Mouse (Mus musculus): ENCODE results near the gene Ly6g5c.

Ly6g5c gene

GRCm38 (mm10) chr17:35080248-35080647 is 27.8 kb upstream of the Ly6g5c start:
- in situ Hi-C loops (cut with MboI; ENCODE audit: low sequenced_read_pairs): no loop called here

DNA sequence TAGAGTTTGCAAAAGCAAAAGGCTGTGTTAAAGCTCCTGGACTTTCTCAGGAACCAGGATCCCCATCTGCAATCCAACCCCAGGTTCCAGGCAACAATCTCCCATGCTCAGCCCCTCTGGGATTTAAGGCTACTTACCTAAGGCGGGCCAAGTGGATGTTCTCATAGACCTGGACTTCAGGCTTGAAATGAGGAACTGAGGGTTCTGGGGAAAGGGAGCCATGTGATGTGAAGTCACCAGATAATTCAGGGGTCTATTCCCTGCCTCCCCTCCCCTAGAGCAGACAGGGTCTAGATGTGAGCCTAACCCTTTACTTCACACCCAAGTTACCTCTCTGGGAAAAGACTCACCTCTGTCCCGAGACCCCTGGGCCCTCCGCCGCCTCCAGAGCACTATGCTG is 27.4 kb upstream of the Ly6g5c start:
- in situ Hi-C loops (cut with MboI; ENCODE audit: low sequenced_read_pairs): no loop called here

- in situ Hi-C loops (cut with MboI; ENCODE audit: low sequenced_read_pairs): no loop called here
Measured at GRCm38 (mm10) chr17:35082841-35083576, 25.1 kb upstream of the Ly6g5c start.

DNA sequence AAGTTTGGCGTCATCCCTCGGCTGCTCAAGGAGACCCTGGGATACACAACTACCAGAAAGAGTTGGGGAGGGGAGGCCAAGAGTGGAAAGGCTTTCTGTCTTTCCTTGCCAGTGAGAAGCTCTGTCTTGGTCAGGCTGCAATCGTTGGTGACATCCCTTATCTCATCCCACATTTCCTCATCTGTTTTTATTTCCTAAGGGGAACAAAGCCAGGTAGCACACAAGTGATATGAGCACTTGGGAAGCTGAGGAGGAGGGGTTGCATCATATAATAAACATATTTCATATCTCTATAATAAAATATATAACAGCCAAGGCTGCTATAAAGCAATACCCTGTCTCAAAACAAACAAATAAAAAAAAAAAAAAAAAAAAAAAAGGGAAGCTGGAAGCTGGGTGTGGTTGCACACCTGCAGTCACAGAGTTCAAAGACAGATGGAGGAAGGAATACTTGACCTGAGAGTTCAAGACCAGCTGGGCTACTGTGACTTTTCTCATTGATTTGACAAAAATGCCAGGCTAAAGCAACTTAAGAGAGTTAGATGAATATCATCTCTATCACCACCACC is 24.1 kb upstream of the Ly6g5c start:
- in situ Hi-C loops (cut with MboI; ENCODE audit: low sequenced_read_pairs): no loop called here

GRCm38 (mm10) chr17:35085208-35085865 is 22.7 kb upstream of the Ly6g5c start, which contains the start of gene Ly6g6f:
Gene Ly6g6f (minus strand): TSS chr17:35085610.
- in situ Hi-C loops (cut with MboI; ENCODE audit: low sequenced_read_pairs): no loop called here

GRCm38 (mm10) chr17:35088151-35088550 is 19.9 kb upstream of the Ly6g5c start:
- in situ Hi-C loops (cut with MboI; ENCODE audit: low sequenced_read_pairs): no loop called here

DNA sequence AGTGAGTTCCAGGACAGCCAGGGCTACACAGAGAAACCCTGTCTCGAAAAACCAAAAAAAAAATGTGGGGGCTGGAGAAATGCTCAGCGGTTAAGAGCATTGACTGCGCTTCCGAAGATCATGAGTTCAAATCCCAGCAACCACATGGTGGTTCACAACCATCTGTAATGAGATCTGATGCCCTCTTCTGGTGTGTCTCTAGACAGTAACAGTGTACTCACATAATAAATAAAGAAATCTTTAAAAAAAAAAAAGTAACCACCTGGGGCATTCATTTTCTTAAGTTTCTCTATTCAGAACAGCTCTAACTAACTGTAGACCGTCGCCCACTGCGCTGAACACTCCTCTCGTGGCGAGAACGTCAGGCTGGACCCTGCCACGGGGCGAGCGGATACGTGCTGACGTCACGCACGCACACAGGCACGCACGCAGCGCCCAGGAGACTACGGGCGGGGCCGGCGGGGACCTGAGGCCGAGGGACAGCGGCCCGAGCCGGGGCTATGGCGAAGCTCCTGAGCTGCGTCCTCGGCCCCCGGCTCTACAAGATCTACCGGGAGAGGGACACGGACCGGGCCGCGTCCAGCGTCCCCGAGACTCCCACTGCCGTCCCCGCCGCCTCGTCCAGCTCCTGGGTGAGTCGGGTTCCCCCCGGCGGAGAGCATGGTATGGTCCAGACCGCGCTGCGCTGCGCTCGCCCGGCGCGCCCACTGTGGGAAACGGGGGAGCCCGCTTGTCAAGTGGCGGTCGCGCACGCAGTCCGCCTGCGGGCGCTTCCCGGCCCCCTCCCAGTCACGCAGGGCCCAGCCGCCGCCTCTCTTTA is 19.0 kb upstream of the Ly6g5c start, which contains the start of gene Abhd16a:
TSS of gene Abhd16a (plus strand) at position 439 of the 820 bp plus-strand sequence.
- in situ Hi-C loops (cut with MboI; ENCODE audit: low sequenced_read_pairs): no loop called here

DNA sequence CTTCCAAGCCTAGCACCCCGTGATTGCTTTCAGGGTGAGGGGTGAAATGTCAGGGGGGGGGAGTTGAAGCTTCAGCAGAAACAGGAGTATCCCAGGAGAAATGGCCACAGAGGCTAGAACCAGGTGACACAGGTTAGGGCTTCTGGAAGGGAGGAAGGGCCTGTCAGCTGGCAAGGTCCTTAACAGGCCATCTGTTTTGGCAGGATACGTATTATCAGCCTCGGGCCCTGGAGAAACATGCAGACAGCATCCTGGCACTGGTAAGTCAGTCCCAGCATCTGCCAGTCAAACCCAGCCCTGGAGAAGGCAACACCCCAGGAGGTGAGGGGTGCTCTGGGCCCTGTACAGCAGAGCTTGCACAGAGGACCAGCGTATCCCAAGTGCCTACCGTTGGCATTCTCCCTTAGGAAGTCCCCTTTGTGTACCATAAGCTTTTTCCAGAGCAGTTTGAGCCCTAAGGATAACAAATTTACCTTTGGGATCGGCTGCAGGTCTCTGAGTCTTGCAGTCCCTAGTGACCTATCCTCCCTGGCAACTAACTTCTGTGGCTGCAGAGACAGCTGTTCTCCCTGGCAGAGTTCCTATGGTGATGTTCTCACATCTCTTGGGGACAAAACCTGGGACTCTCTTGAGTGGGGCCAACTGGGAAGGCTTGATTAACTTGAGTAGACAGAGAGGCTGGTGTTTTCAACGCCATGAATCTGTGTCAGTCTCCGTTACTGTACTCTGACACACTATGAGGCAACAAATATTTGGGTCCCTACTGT is 17.7 kb upstream of the Ly6g5c start:
- in situ Hi-C loops (cut with MboI; ENCODE audit: low sequenced_read_pairs): no loop called here

DNA sequence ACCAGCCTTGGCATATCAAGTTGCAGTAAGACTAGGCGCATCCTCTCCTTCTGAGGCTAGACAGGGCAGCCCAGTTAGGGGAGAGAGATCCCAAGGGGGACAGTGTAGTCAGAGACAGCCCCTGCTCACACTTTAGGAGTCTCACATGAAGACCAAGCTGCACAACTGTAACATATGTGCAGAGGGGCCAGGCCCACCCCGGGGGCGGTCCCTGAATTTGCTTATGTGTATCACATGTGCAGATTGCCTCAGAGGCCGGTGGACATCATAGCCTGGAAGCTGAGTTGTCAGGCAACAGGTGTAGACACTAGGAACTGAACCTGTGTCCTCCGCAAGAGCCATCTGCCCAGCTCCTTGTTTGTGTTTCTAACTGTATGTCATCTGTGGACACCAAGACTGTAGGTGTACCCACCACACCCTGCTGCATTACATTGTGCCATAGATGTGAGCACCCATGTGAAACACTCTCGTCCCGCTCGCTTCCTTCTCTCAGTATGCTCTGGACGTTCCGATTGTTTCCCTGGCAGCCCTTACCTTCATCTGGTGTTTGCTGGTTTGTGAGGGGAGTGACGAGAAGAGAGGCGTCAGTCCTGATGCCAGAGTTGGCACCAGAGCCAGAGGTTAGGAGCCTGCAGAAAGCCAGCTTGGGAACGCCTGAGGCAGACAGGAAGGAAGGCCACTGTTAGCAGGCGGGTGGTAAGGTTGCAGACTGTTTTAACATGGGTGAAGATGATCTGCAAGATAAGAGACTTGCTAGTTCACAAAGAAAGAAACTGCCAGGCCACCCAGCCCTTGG is 15.5 kb upstream of the Ly6g5c start:
- in situ Hi-C loops (cut with MboI; ENCODE audit: low sequenced_read_pairs): no loop called here

- in situ Hi-C loops (cut with MboI; ENCODE audit: low sequenced_read_pairs): no loop called here
Measured at GRCm38 (mm10) chr17:35094475-35095365, 13.4 kb upstream of the Ly6g5c start.

DNA sequence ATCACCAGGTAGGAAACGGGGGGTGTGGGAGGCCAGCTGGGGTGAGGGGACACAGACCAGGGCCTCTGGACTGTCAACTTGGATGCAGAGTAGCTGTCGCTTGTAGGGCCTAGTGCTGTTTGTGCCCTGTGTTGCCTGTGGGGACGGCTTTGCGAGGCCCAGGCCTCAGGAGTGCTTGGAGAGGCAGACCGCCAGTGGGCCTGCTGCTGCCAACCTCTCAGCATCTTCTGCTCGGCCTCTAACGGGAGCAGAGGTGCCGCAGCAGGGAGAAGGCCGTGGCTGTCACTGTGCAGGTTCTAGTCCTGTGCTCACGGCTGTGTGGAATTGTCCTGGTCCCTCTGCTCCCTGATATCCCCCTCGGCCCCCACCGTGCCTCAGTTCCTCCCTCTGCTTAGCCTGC is 11.5 kb upstream of the Ly6g5c start:
- in situ Hi-C loops (cut with MboI; ENCODE audit: low sequenced_read_pairs): no loop called here

GRCm38 (mm10) chr17:35097164-35097655 is 10.9 kb upstream of the Ly6g5c start:
- in situ Hi-C loops (cut with MboI; ENCODE audit: low sequenced_read_pairs): no loop called here

GRCm38 (mm10) chr17:35100196-35100765 is 7.8 kb upstream of the Ly6g5c start:
- in situ Hi-C loops (cut with MboI; ENCODE audit: low sequenced_read_pairs): no loop called here

DNA sequence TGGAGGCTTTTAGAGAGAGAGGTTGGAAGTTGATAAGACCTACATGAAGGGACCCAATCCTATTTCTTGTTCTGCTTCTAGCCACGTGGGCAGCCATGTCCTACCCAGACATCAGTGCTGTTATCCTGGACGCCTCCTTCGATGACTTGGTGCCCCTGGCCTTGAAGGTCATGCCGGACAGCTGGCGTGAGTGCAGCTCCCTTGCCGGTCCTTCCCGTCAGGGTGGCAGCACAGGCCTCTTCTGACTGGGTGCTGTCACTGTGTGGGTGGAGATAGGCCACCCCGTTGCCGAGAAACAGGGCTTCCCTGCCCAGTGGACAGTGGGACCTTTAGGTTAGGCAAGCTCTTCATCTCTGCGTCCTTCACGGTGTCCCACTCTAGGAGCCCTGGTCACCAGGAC is 6.9 kb upstream of the Ly6g5c start:
- in situ Hi-C loops (cut with MboI; ENCODE audit: low sequenced_read_pairs): no loop called here

GRCm38 (mm10) chr17:35102299-35102698 is 5.8 kb upstream of the Ly6g5c start:
- in situ Hi-C loops (cut with MboI; ENCODE audit: low sequenced_read_pairs): no loop called here

DNA sequence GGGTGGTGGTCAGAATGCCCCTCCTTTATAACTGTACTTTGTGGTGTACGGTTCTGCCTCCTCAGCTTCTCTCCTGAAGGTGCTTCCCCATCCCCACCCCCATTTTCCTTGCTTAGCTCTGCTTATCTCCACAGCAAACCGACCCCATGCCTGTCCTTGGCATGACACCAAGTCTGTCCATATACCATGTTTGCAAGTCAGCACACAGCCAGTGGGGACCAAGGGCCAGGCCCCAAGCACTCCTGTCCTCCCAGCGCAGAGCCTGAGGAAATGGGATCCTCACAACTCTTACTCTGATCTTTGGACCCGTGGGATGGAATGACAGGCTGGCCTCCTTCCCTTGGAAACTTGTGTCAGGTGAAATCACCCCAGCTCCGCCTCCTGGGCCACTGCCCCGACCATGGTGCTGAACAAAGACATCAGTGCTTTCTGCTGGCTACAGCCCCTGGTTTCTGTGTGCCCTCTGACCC is 4.8 kb upstream of the Ly6g5c start:
- in situ Hi-C loops (cut with MboI; ENCODE audit: low sequenced_read_pairs): no loop called here

- in situ Hi-C loops (cut with MboI; ENCODE audit: low sequenced_read_pairs): no loop called here
Measured at GRCm38 (mm10) chr17:35104079-35104478, 4.0 kb upstream of the Ly6g5c start.

GRCm38 (mm10) chr17:35104754-35105153 is 3.3 kb upstream of the Ly6g5c start:
- in situ Hi-C loops (cut with MboI; ENCODE audit: low sequenced_read_pairs): no loop called here

Data from CH12F3 (cell line).